Mouse (Mus musculus) hindbrain, embryonic 16.5 days (tissue): ENCODE data around the gene Kcnmb1. TPM values are rescaled to one million over a fixed set of nuclear protein-coding genes. Genes with fewer than 3 reads are reported as not detected.
A peak's percentile ranks its signal among the peaks of the same experiment; 100 is the strongest.

Source experiments
- ATAC-seq: fragments of 200-750 bp; cut with Nextera tagmentation; 2 replicates; pipeline ENCODE4 v1.8.0; 2017; ENCODE audit warnings: moderate TSS enrichment, moderate library complexity
- H3K27ac ChIP-seq: fragments of 300-500 bp; sonication (generic); 2 replicates; pipeline ENCODE4 v1.5.1; 2014; ENCODE audit warnings: low read depth, mild to moderate bottlenecking, control low read depth, low read length, moderate library complexity
- H3K27me3 ChIP-seq: fragments of 300-500 bp; sonication (generic); replicated peaks from 2 replicates; pipeline ENCODE4 v1.6.1; 2014; ENCODE audit warnings: low read length; ENCODE audit not compliant: control insufficient read depth, insufficient read depth
- H3K36me3 ChIP-seq: fragments of 300-500 bp; sonication (generic); 2 replicates; pipeline ENCODE4 v1.6.1; 2014; ENCODE audit warnings: mild to moderate bottlenecking, low read length, moderate library complexity, mixed read lengths; ENCODE audit not compliant: control insufficient read depth, insufficient read depth
- H3K4me1 ChIP-seq: fragments of 300-500 bp; sonication (generic); 2 replicates; pipeline ENCODE4 v1.6.1; 2014; ENCODE audit warnings: low read depth, low read length; ENCODE audit not compliant: control insufficient read depth, insufficient read depth
- H3K4me2 ChIP-seq: fragments of 300-500 bp; sonication (generic); 2 replicates; pipeline ENCODE4 v1.6.1; 2014; ENCODE audit warnings: mild to moderate bottlenecking, low read length, control low read depth, moderate library complexity
- H3K4me3 ChIP-seq: fragments of 300-500 bp; sonication (generic); 2 replicates; pipeline ENCODE4 v1.5.1; 2014; ENCODE audit warnings: mild to moderate bottlenecking, low read length, control low read depth, moderate library complexity
- H3K9ac ChIP-seq: fragments of 300-500 bp; sonication (generic); 2 replicates; pipeline ENCODE4 v1.6.1; 2014; ENCODE audit warnings: low read depth, mild to moderate bottlenecking, control low read depth, low read length, moderate library complexity
- H3K9me3 ChIP-seq: fragments of 300-500 bp; sonication (generic); 2 replicates; pipeline ENCODE4 v1.6.1; 2014; ENCODE audit warnings: mild to moderate bottlenecking, low read length, moderate library complexity; ENCODE audit not compliant: control insufficient read depth
- WGBS: fragments of 180-500 bp; shearing (Covaris S2); extraction: QIAGEN DNeasy Blood & Tissue Kit; methylation state at CpG from one replicate; pipeline ENCODE4 v1.1.7; 2014; 5-methylcytosine and 5-hydroxymethylcytosine counted together
- polyA plus RNA-seq: library from polyadenylated mRNA; unstranded; fragments of >200 nt; fragmentation: Nextera tagmentation; extraction: Ambion mirVana; gene quantifications from 2 replicates; pipeline ENCODE4 v1.2.1, GENCODE M21; 2015

The Kcnmb1 gene
- polyA plus RNA-seq, 1 experiment from 2014 or later = 0.20 TPM

GRCm38 (mm10) chr11:34001938-34002592 lies 39.3 kb downstream of the Kcnmb1 start:
- no peak overlapping the region for H3K4me3 ChIP-seq
- H3K9me3 ChIP-seq = no peaks in the 10 kb centered on the region
- 17% methylated on average over 5 of the region's 5 CpGs for WGBS
- no peak overlapping the region for H3K27ac ChIP-seq
- H3K4me1 ChIP-seq = peaks cover 4% of the 10 kb centered on the region
- no peaks in the 10 kb centered on the region for H3K36me3 ChIP-seq
- H3K9ac ChIP-seq = no peak overlapping the region
- no peak overlapping the region for H3K4me2 ChIP-seq
- no peak for ATAC-seq
- no peaks in the 10 kb centered on the region for H3K27me3 ChIP-seq

- H3K27me3 ChIP-seq = no peaks in the 10 kb centered on the region
- no peak overlapping the region for H3K9ac ChIP-seq
- H3K27ac ChIP-seq = no peak overlapping the region
- WGBS = 79% methylated on average over 5 of the region's 5 CpGs
- ATAC-seq = no peak
- H3K4me3 ChIP-seq = no peak overlapping the region
- H3K4me2 ChIP-seq = no peak overlapping the region
- no peaks in the 10 kb centered on the region for H3K9me3 ChIP-seq
- H3K36me3 ChIP-seq = no peaks in the 10 kb centered on the region
- peaks cover 4% of the 10 kb centered on the region for H3K4me1 ChIP-seq
Observed at GRCm38 (mm10) chr11:34002593-34002965, 39.8 kb downstream of the Kcnmb1 start.

GRCm38 (mm10) chr11:34007616-34008015 lies 44.8 kb downstream of the Kcnmb1 start:
- Histone ChIP-seq H3K27me3 (no peaks in the 10 kb centered on the region), H3K9ac (no peak overlapping the region), H3K36me3 (no peaks in the 10 kb centered on the region), H3K9me3 (no peaks in the 10 kb centered on the region), H3K27ac (no peak overlapping the region), H3K4me2 (no peak overlapping the region), H3K4me1 (no peaks in the 10 kb centered on the region), H3K4me3 (no peak overlapping the region)
- WGBS = 91% methylated on average over 2 of the region's 2 CpGs
- ATAC-seq = no peak

- Histone ChIP-seq H3K4me1 (no peaks in the 10 kb centered on the region), H3K27me3 (no peaks in the 10 kb centered on the region), H3K4me2 (no peak overlapping the region), H3K9ac (no peak overlapping the region), H3K36me3 (no peaks in the 10 kb centered on the region), H3K4me3 (no peak overlapping the region), H3K9me3 (no peaks in the 10 kb centered on the region), H3K27ac (no peak overlapping the region)
- 0 out of 2 replicates have a peak, but pooled peaks have one; percentile 25 for ATAC-seq
- WGBS = 88% methylated on average over 11 of the region's 11 CpGs
Observed at GRCm38 (mm10) chr11:34008214-34008613, 45.4 kb downstream of the Kcnmb1 start.

- H3K27ac ChIP-seq = no peak overlapping the region
- no peaks in the 10 kb centered on the region for H3K9me3 ChIP-seq
- H3K4me2 ChIP-seq = no peak overlapping the region
- H3K4me1 ChIP-seq = no peaks in the 10 kb centered on the region
- H3K27me3 ChIP-seq = no peaks in the 10 kb centered on the region
- no peak overlapping the region for H3K9ac ChIP-seq
- 0 out of 2 replicates have a peak, but pooled peaks have one; percentile 40 for ATAC-seq
- WGBS = 45% methylated on average over 9 of the region's 9 CpGs
- H3K4me3 ChIP-seq = no peak overlapping the region
- no peaks in the 10 kb centered on the region for H3K36me3 ChIP-seq
Observed at GRCm38 (mm10) chr11:34008702-34009101, 45.9 kb downstream of the Kcnmb1 start.

- ATAC-seq = no peak
- WGBS = 73% methylated on average over 12 of the region's 12 CpGs
Observed at GRCm38 (mm10) chr11:34009316-34010087, 46.7 kb downstream of the Kcnmb1 start.

GRCm38 (mm10) chr11:34010133-34010858 lies 47.5 kb downstream of the Kcnmb1 start:
- H3K4me1 ChIP-seq = no peaks in the 10 kb centered on the region
- 0 out of 2 replicates have a peak, but pooled peaks have one; percentile 14 for ATAC-seq
- no peaks in the 10 kb centered on the region for H3K9me3 ChIP-seq
- no peak overlapping the region for H3K4me3 ChIP-seq
- no peak overlapping the region for H3K9ac ChIP-seq
- H3K4me2 ChIP-seq = no peak overlapping the region
- no peaks in the 10 kb centered on the region for H3K27me3 ChIP-seq
- H3K27ac ChIP-seq = no peak overlapping the region
- WGBS = 64% methylated on average over 7 of the region's 7 CpGs
- H3K36me3 ChIP-seq = no peaks in the 10 kb centered on the region

More at GRCm38 (mm10) chr11:34009316-34010087, 46.7 kb downstream of the Kcnmb1 start:
- no peaks in the 10 kb centered on the region for H3K36me3 ChIP-seq
- no peak overlapping the region for H3K4me3 ChIP-seq
- no peak overlapping the region for H3K27ac ChIP-seq
- no peaks in the 10 kb centered on the region for H3K27me3 ChIP-seq
- no peaks in the 10 kb centered on the region for H3K9me3 ChIP-seq
- no peaks in the 10 kb centered on the region for H3K4me1 ChIP-seq
- no peak overlapping the region for H3K9ac ChIP-seq
- no peak overlapping the region for H3K4me2 ChIP-seq

- H3K4me2 ChIP-seq = no peak overlapping the region
- no peaks in the 10 kb centered on the region for H3K27me3 ChIP-seq
- ATAC-seq = no peak
- 85% methylated on average over 4 of the region's 4 CpGs for WGBS
- H3K27ac ChIP-seq = no peak overlapping the region
- H3K36me3 ChIP-seq = no peaks in the 10 kb centered on the region
- no peaks in the 10 kb centered on the region for H3K9me3 ChIP-seq
- no peak overlapping the region for H3K9ac ChIP-seq
- H3K4me3 ChIP-seq = no peak overlapping the region
- H3K4me1 ChIP-seq = no peaks in the 10 kb centered on the region
Observed at GRCm38 (mm10) chr11:34010859-34011172, 48.0 kb downstream of the Kcnmb1 start.

- ATAC-seq = no peak
- Histone ChIP-seq H3K4me3 (no peak overlapping the region), H3K9ac (no peak overlapping the region), H3K9me3 (no peaks in the 10 kb centered on the region), H3K36me3 (no peaks in the 10 kb centered on the region), H3K27me3 (no peaks in the 10 kb centered on the region), H3K4me1 (no peaks in the 10 kb centered on the region), H3K27ac (no peak overlapping the region), H3K4me2 (no peak overlapping the region)
- 81% methylated on average over 6 of the region's 6 CpGs for WGBS
Observed at GRCm38 (mm10) chr11:34012007-34012652, 49.3 kb downstream of the Kcnmb1 start.
